Mouse (Mus musculus) small intestine, adult 2 months (tissue): ENCODE measurements around the gene Cpxm1. TPM values are rescaled to one million over a fixed set of nuclear protein-coding genes. Genes with fewer than 3 reads are reported as not detected.

Source experiments
- H3K27ac ChIP-seq: fragments of 200-500 bp; 2 replicates; pipeline ENCODE4 v1.5.1; 2012; ENCODE audit warnings: low read depth, low read length, control low read depth, inconsistent platforms; ENCODE audit not compliant: insufficient read depth
- H3K27me3 ChIP-seq: fragments of 200-500 bp; 2 replicates; pipeline ENCODE4 v1.6.1; 2012; ENCODE audit warnings: mild to moderate bottlenecking, moderate library complexity, low read length, inconsistent platforms; ENCODE audit not compliant: control insufficient read depth, insufficient read depth
- H3K36me3 ChIP-seq: fragments of 200-500 bp; 2 replicates; pipeline ENCODE4 v1.6.1; 2012; ENCODE audit warnings: mild to moderate bottlenecking, low read length, control low read depth, inconsistent platforms; ENCODE audit not compliant: control insufficient read depth, insufficient read depth
- H3K4me1 ChIP-seq: fragments of 200-500 bp; 2 replicates; pipeline ENCODE4 v1.6.1; 2012; ENCODE audit warnings: low read length, inconsistent platforms, mixed read lengths; ENCODE audit not compliant: control insufficient read depth, insufficient read depth, insufficient read length
- H3K4me3 ChIP-seq: fragments of 200-500 bp; 2 replicates; pipeline ENCODE4 v1.5.1; 2012; ENCODE audit warnings: low read depth, mild to moderate bottlenecking, control low read depth, inconsistent platforms, low read length, moderate library complexity
- CTCF ChIP-seq: fragments of 200-500 bp; IDR thresholded peaks from 2 replicates; pipeline ENCODE4 v1.5.1; 2012; ENCODE audit warnings: low read depth, mild to moderate bottlenecking, control low read depth, inconsistent platforms, low read length, moderate library complexity, mixed read lengths; ENCODE audit not compliant: insufficient replicate concordance, insufficient read length; ENCODE audit errors: extremely low read depth
- POLR2A ChIP-seq: fragments of 200-500 bp; IDR thresholded peaks from 2 replicates; pipeline ENCODE4 v1.6.1; 2012; ENCODE audit warnings: low read depth, mild to moderate bottlenecking, control low read depth, inconsistent platforms, low read length, moderate library complexity
- WGBS: fragments of 180-500 bp; shearing (Covaris S2); methylation state at CpG from one replicate; pipeline ENCODE4 v1.1.7; 2018; 5-methylcytosine and 5-hydroxymethylcytosine counted together
- polyA plus RNA-seq: library from polyadenylated mRNA; depleted of rRNA; stranded (reverse); fragments of >200 nt; gene quantifications from 2 replicates; pipeline ENCODE4 v1.2.3, GENCODE M21; 2012

Gene Cpxm1
- polyA plus RNA-seq, 1 experiment, result 2.9 TPM

GRCm38 (mm10) chr2:130430484-130430883 lies 33.1 kb upstream of the Cpxm1 start:
- 22% methylated on average over 3 of the region's 3 CpGs for WGBS
- no peak overlapping the region for H3K27ac ChIP-seq
- H3K36me3 ChIP-seq, result peaks cover 4% of the 10 kb centered on the region; the same call in 1 of the 2 replicates
- H3K27me3 ChIP-seq, result no peaks in the 10 kb centered on the region
- no peaks in the 10 kb centered on the region for H3K4me1 ChIP-seq
- TF ChIP-seq CTCF (no peak), POLR2A (no peak)
- no peak overlapping the region for H3K4me3 ChIP-seq

GRCm38 (mm10) chr2:130429851-130430250 lies 32.5 kb upstream of the Cpxm1 start:
- Histone ChIP-seq H3K4me1 (peaks cover 5% of the 10 kb centered on the region; the same call in 1 of the 2 replicates), H3K4me3 (no peak overlapping the region), H3K27me3 (no peaks in the 10 kb centered on the region), H3K27ac (no peak overlapping the region), H3K36me3 (peaks cover 4% of the 10 kb centered on the region; the same call in 1 of the 2 replicates)
- WGBS, result 57% methylated on average over 2 of the region's 2 CpGs
- no peak for TF ChIP-seq POLR2A
- no peak for TF ChIP-seq CTCF

DNA sequence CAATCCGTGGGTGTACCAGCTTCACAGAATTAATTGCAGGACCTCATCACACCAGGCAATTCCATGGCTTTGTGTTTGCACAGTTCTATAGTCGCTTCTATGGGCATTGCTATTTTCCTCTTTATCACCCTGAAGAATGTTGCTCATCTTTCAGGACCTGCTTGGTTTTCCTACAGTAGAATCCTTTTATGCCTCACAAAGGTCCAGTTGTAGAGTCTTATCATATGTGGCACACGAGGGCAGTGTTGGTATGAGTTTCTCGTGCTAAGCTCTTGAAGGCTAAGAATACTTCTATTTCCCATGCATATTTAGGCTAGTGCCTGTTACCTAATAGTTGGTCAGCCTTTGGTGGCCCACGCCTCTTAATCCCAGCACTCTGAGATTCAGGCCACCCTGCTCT lies 27.7 kb upstream of the Cpxm1 start:
- Histone ChIP-seq H3K27ac (no peak overlapping the region), H3K36me3 (no peaks in the 10 kb centered on the region), H3K4me1 (peaks cover 12% of the 10 kb centered on the region), H3K27me3 (no peaks in the 10 kb centered on the region), H3K4me3 (no peak overlapping the region; the same call in 1 of the 2 replicates)
- TF ChIP-seq CTCF (no peak), POLR2A (no peak)
- WGBS, result 17% methylated on average over 5 of the region's 5 CpGs

GRCm38 (mm10) chr2:130424126-130424853 lies 26.9 kb upstream of the Cpxm1 start, which contains the start of the genes Vps16 and Pced1a:
Vps16 (plus strand) TSS chr2:130424339.
Pced1a (minus strand) TSS chr2:130424701.
- Histone ChIP-seq H3K27me3 (no peaks in the 10 kb centered on the region), H3K4me1 (peaks cover 12% of the 10 kb centered on the region), H3K36me3 (no peaks in the 10 kb centered on the region), H3K27ac (peak within 1 kb of the TSS; percentile 84), H3K4me3 (peak within 1 kb of the TSS; percentile 86)
- TF ChIP-seq CTCF (peak; percentile 52; the same call in 1 of the 2 replicates), POLR2A (peak; percentile 73)
- WGBS, result under 1% methylated on average over 58 of the region's 58 CpGs

GRCm38 (mm10) chr2:130423397-130424125 lies 26.2 kb upstream of the Cpxm1 start:
- H3K27me3 ChIP-seq, result no peaks in the 10 kb centered on the region
- no peaks in the 10 kb centered on the region for H3K36me3 ChIP-seq
- H3K4me3 ChIP-seq, result peak overlapping the region; percentile 86
- peak overlapping the region; percentile 83 for H3K27ac ChIP-seq
- TF ChIP-seq CTCF (no peak), POLR2A (no peak)
- 10% methylated on average over 49 of the region's 49 CpGs for WGBS
- peaks cover 12% of the 10 kb centered on the region for H3K4me1 ChIP-seq

DNA sequence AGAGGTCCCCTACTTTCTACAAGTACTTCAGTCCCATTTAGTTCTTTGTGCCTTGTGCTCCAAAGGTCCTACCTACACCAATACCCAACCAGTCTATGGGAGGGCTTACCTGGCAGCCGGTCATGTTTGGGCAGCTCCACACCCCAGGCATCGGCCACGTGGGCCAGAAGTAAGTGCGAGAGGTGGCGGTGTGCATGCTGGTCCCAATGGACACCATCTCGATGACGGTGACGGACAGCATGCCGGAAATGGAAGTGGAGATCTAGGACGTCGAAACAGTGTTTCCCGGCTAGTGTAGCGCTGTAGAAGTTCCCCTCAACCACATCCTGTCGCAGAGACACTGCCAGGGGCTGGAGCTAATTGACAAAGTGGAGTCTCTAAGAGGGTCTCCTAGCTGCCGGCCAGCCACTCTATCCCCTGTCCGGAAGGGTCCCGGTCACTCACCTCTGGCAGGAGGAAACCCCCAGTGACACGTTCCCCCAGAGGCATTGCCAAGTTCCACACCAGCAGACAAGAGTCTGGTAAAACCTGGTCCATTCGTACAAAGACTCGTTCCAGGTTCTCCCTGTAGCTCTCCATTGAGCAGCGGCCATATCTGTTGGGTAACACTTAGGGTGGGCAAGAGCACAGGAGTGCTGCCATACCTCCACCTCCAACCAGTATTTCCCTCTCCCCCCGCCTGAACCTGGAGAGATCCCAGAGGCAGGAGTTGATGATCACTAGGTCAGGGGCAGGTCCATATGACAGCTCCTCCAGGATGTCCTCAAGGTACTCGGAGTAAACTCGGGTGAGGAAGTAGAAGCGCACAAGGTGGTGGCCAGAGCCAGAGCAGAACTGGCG lies 24.6 kb upstream of the Cpxm1 start:
- H3K36me3 ChIP-seq, result no peaks in the 10 kb centered on the region
- H3K27me3 ChIP-seq, result no peaks in the 10 kb centered on the region
- H3K27ac ChIP-seq, result no peak overlapping the region
- no peak for TF ChIP-seq POLR2A
- no peak for TF ChIP-seq CTCF
- peaks cover 12% of the 10 kb centered on the region for H3K4me1 ChIP-seq
- WGBS, result 94% methylated on average over 26 of the region's 26 CpGs
- H3K4me3 ChIP-seq, result no peak overlapping the region
